Mouse (Mus musculus) lung, adult 2 months (tissue): ENCODE results near the gene Aif1.

Experiments
- CTCF ChIP-seq: fragments of 200-500 bp; IDR thresholded peaks from 2 replicates; pipeline ENCODE4 v1.5.1; 2011; ENCODE audit warnings: mild to moderate bottlenecking, low read length, control low read depth; ENCODE audit not compliant: insufficient read depth
- POLR2A ChIP-seq: fragments of 200-500 bp; IDR thresholded peaks from 2 replicates; pipeline ENCODE4 v1.6.1; 2011; ENCODE audit warnings: low read depth, mild to moderate bottlenecking, control low read depth, low read length, borderline replicate concordance; ENCODE audit errors: extremely low read depth

- TF ChIP-seq CTCF (no peak), POLR2A (peak; percentile 42; the same call in 1 of the 2 replicates)
Observed at GRCm38 (mm10) chr17:35185639-35186611, 10.1 kb upstream of the Aif1 start.
